Mouse (Mus musculus): ENCODE results near the gene Gm20867.
"Not testable (repeated sequence)": the region's sequence is repeated elsewhere in the genome, so short reads cannot be mapped to it uniquely, and the experiment has no call there.

DNA sequence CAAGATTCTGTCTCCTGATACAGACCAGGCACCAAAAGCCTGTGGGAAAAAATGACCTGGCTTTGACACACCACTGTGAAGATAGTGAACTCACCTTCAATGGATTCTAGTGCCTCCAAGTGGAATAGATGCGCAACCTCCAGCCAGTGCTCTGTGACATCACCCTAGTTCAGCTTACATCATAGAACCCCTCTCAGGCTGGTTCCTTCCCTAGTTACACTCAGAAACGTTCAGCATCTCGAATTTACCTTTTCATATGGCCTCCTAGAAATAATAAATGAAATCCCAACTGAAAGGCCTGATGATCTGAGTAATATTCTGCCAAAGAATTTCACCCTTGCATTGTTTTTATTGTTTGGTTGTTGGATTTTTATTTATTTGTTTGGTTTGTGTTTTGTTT, at the start of gene Gm20867:
- not testable (repeated sequence) for TF ChIP-seq POLR2A (IDR thresholded peaks at IDR 0.05; ENCODE audit: borderline replicate concordance, insufficient read depth, low read length); CTCF (IDR thresholded peaks at IDR 0.05; ENCODE audit: borderline replicate concordance, insufficient read depth, low read depth, low read length)

Measured in cerebellum, adult 2 months (tissue).